Mouse (Mus musculus): Measurements from ENCODE around the gene Mlph.

- TF ChIP-seq MAFK (IDR thresholded peaks at IDR 0.05; ENCODE audit: insufficient read depth, low read depth, low read length): no peak
- no peak for TF ChIP-seq HCFC1 (IDR thresholded peaks at IDR 0.05; ENCODE audit: borderline replicate concordance, insufficient read depth, low read length)
- TF ChIP-seq CHD2 (IDR thresholded peaks at IDR 0.05; ENCODE audit: low read depth, low read length): no peak
Observed at GRCm38 (mm10) chr1:90895004-90895403, 19.9 kb upstream of the Mlph start.
